Mouse (Mus musculus) yolk sac, embryonic 10.5 days (tissue): Measurements from ENCODE around the gene Nrg3.

Experiments used
- DNase-seq: peaks from one replicate; pipeline ENCODE4 v3.0.0-alpha.2; 2017; ENCODE audit warnings: low spot score

Nrg3 gene

GRCm38 (mm10) chr14:38959367-38959766, 513.5 kb downstream of the Nrg3 start:
- no peak for DNase-seq

- no peak for DNase-seq
Observed at GRCm38 (mm10) chr14:38937481-38937880, 535.4 kb downstream of the Nrg3 start.

DNA sequence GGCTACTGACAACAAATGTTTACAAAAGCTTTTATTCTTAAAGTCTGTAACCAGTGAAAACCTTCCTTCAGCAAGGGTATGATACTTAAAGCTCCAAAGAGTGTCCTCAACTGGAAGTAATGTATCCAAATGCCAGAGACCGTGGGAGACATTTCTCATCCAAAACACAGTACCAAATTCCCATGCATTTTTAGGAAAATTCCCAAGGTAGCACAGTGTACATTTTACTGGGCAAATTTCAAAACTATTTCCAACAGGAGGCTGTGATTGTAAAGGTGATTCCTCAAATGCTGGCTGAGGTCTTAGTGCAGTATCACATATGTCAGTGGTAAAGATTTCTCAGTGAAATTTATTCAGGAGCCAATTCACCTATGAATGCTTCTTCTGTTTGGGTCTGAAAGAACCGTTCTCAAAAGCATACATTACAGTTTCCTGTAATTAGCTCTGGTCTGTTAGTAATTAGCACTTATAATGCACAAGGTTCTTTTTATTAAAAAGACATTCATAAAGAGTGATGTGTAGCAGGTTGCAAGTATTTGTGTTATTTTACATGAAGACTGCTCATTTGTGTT, 536.3 kb downstream of the Nrg3 start:
- DNase-seq = no peak

DNA sequence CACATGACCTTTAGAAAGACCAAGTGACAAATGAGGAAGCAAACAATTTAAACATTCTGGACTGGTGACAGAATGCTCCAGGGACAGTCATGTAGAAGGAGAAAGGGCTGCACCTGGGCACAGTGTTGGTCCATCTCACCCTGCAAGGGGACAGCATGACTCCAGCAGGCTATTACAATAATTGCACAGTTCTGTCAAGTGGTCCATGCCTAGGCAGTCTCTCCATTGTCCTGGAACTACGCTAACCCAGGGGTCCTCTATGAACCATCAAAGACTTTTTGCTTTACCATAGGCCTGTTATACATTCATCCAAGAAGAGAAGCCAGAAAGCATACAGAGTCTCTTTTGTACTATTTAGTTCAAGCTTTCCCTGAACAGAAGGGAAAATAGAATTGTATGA, 549.2 kb downstream of the Nrg3 start:
- DNase-seq = no peak

DNA sequence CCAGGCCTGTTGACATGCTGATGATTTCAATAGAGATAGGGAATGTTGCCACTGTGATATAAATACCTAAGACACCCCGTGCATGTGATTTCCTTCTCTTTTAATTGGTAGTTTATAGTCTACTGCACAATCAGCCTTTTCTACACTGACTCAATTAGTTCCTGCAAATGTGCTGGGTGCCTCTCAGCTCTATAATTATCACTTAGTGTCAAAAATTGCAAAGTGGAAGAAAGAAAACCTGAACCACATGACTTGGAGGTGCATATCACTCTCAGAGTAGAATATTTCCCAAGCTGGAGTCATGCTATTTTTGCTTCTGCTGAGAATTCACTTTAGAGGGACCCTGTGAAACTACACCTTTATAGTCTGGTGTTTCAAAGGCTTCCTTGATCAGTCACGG, 552.1 kb downstream of the Nrg3 start:
- no peak for DNase-seq

DNA sequence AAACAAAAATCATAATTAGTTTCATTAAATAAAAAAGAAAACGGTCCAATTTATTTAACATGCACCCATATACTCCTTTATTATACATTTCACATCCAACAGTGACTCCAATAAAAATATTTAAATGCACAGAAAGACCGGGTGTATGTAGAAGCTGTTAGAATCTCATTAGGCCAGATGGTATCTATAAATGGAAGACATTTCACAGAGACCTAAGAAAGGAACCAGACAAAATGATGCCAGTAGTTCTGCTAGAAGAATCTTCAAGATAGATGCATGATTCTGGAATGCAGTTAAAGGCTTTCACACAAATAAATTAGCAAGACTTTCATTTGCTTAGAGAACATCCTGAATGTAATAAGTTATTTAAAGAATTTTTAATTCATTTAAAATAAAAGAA, 602.3 kb downstream of the Nrg3 start:
- DNase-seq = no peak

- no peak for DNase-seq
Observed at GRCm38 (mm10) chr14:38847566-38847965, 625.3 kb downstream of the Nrg3 start.

DNA sequence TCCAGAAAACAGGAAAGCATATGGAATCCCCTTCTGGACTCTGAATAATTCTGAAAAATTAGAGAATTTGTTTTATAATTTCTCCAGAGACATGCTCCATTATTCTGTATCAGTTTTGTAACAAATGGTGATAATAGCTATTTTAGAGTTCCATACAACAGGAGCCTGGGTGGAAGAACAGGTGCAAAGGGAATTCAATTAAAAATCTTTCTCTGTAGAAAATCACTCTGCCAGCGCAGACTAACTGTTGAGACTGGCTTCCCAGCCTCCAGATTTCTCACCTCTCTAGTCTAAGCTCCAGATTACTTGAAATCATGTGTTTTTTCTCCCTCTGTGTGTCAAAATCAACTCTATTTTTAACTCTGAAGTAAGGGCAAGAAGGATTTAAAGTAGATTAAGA, 625.8 kb downstream of the Nrg3 start:
- DNase-seq = no peak

- DNase-seq = no peak
Observed at GRCm38 (mm10) chr14:38835006-38835405, 637.9 kb downstream of the Nrg3 start.

DNA sequence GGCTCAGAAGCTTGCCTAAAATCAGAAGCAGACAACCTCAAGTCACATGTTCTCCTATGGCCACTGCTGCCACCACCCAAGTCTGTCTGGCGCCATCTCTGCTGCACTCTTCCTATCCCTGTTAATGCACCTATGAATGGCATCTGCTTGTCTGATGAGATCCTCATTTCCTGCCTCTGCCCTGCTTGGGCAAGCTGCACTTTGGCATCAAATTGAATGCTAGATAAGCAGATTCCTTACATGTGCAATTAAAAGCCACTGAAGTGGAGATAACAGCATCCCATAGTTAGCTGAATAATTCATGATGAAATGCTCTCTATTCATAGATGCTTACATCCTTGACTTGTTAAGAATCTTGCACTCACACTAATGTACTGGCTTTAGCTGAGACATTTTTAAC, 648.0 kb downstream of the Nrg3 start:
- DNase-seq = no peak

DNA sequence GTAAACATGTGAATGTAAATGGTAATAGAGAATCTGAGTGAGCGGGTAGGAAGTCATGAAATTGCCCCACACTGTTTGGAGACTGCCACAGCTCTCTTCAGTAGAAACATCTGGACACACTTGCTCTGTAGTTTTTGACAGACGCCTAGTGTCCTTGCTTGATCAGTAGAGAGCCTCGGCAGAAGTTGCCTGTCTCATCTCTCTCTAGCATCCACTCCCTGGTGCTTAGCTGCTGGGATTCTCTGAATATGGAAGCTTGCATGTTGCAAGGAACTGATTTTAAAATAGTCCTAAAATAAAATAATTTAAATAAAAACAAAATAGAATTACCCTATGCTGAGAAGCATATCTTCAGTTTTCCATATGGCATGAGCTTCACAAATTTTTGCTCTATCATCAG, 675.9 kb downstream of the Nrg3 start:
- no peak for DNase-seq

DNA sequence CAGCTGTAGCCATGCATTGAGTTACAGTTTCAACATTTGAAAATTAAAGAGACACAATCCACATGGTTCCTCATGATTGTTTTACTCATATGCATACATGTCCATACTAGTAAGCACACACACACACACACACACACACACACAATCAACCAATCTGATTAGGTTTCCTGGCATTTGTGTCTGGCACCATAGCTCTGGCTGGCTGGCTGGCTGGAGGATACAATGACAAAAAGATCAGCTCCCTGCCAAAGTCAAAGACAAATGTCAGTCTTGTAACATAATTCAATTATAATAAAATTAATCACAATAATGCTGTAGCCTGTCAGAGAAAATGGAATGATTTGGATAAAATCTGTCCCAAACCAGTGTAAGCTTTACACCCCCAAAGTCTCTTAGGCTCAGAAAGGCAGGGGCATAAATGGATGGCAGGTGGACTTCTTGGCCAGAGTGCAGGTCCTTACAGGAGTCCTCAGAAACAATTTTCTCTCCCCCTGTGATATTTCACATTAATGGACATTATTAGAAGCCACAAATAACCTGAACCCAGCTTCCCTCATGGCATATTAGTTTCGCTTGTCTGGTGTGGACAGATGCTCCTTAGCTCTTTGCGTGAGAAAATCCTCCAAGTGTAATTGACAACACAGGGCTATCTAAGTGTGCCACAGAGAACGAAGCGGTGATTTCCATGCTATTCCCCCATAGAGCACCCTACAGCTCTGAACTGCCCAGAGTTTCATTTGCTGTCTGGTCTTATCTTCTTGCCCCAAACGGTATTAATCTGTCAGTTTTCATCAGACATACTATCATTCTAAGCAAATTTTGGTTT, 697.4 kb downstream of the Nrg3 start:
- no peak for DNase-seq

GRCm38 (mm10) chr14:38774811-38775210, 698.1 kb downstream of the Nrg3 start:
- no peak for DNase-seq

- DNase-seq = no peak
Observed at GRCm38 (mm10) chr14:38730465-38730864, 742.4 kb downstream of the Nrg3 start.

- DNase-seq = no peak
Observed at GRCm38 (mm10) chr14:38703894-38704293, 769.0 kb downstream of the Nrg3 start.

DNA sequence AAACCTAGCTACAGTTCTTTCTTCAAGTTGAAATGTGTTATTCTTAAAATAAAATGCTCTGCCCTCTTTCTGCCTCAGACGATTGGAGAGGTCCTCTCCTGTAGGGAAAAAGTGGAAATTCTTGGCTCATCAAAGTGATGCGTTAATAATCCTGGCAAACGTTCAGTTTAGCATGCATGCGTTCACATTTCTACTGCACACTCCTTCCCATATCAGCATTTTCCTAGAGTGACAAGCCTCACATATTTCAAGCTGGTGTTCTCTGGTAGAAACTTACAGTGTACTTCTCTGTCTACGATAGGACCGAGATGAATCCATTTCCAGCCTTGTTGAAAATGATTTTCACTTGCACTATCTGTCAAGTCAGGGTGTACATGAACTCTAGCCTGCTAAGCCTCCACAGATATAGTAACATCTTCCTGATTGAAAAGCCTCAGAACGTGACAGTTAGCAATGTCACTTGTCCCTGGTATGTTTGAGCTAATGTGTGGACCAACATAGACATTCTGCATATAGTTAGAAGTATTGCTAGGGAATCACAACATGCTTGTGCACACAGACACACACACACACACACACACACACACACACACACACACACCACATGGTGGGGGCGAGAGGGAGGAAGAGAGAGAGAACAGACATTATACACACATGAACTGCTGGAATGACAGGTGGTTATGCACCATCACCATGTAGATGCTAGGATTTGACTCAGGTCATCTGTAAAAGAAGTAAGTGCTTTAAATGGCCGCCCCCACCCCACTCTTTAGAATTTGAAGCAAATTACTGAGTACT, 770.1 kb downstream of the Nrg3 start:
- no peak for DNase-seq

DNA sequence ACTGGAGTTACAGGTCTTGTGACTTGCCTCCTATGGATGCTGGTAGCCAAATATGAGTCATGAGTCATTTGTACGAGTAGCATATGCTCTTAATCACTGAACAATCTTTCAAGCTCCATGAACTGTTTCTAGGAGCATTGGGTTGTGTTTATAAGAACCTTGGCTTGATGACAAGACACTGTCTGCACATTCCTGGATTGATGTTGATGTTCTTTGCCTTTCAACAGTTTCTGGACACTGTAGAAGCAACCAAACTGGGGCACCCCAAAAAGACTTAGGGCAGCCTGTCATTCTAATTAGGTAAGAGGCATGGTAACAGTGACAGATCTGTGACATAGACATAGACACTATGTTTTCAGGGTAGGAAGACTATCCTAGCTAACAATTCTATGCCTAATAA, 771.5 kb downstream of the Nrg3 start:
- no peak for DNase-seq

DNA sequence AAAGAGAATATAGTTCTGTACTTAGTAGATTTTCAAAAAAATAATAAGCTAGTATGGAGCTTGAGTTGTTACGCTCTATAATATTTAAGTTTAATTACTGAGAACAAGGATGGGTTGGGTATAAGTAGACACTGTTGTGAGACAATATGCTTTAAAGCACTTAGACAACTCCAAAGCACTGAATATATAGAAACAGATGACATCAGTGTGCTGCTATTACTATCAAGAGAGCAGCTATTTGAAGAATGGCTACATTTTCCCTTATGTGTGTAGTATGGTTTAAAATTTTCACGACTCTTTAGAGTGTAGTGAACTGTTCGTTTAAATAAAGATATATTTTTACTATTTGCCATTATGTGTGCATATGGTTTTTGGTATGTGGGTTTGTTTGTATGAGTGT, 771.9 kb downstream of the Nrg3 start:
- no peak for DNase-seq

DNA sequence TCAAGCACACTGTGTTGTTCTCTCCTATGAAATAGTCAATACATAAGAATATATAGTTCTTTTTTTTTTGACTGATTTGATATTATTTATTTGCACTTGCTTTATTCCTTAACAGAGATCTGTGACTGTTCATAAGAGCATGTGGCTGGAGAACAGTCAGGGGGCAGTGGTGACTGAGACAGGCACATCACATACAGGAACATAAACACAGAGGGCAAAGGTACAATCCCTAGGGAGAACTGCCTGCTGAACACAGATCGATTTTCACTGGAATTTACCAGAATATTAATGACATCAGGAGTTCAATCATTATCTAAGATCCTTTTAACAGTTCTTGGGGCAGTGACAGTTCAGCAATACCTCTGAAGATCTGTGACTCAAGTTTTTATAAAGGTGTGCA, 812.9 kb downstream of the Nrg3 start:
- DNase-seq = no peak

GRCm38 (mm10) chr14:38637070-38637469, 835.8 kb downstream of the Nrg3 start:
- no peak for DNase-seq

- DNase-seq = no peak
Observed at GRCm38 (mm10) chr14:38630114-38630513, 842.8 kb downstream of the Nrg3 start.

DNA sequence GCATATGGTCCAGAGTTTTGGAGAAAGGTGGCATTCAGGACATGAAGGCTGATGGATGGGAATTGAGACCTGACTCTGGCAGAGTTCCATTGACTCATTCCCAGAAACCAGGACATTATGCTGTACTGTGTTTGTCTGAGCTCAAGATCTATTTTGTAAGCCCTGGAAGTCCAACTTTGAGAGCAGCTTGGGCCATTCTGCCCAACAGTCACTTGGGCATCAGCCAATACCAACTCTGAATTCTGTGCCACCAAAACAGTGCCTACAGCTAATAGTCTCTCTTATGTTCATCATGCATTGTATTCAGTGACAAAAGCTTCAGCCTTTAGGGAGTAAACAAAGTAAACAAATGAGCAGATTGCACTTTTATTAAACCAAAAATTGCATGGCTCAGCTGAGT, 843.2 kb downstream of the Nrg3 start:
- DNase-seq = no peak
